Mouse (Mus musculus): ENCODE data around the gene Nbea.

DNA sequence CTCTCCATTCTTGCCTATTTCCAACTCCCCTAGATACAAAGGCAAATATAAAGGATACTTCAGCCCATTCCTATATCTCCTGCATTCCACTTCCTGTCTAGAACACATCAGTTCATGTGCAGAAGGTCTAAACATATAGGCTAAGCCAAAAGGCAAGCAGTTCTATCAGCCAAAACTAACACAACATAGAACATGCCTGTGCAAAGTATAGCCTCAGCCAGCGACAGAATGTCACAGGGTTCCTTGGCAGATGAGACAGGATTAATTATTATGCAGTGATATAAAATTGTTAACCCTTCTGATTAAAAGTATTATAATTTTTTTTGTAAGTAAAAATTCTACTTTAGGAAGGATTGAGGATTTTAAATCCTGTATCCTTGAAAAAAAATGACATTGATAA is 140.4 kb downstream of the Nbea start:
- TF ChIP-seq ZKSCAN1 (IDR thresholded peaks at IDR 0.05; ENCODE audit: low read depth, low read length), result no peak
- TF ChIP-seq MAX (IDR thresholded peaks at IDR 0.05; ENCODE audit: low read length), result no peak
- no peak for TF ChIP-seq ZMIZ1 (IDR thresholded peaks at IDR 0.05; ENCODE audit: low read depth, low read length)
- no peak for TF ChIP-seq TAL1 (IDR thresholded peaks at IDR 0.05; ENCODE audit: low read length)
- TF ChIP-seq POLR2A (IDR thresholded peaks at IDR 0.05; ENCODE audit: control insufficient read depth in 1 of 2, insufficient read depth in 1 of 2, low read depth in 1 of 2, low read length in 2 of 2, poor library complexity in 1 of 2), result no peak
- no peak for TF ChIP-seq CTCF (IDR thresholded peaks at IDR 0.05 in 2 of 3, conservative IDR thresholded peaks at IDR 0.05 in 1 of 3; ENCODE audit: control insufficient read depth in 1 of 3, insufficient read depth in 1 of 3, low read depth in 2 of 3, low read length in 3 of 3, poor library complexity in 1 of 3, severe bottlenecking in 1 of 3)
- no peak for TF ChIP-seq CHD1 (IDR thresholded peaks at IDR 0.05; ENCODE audit: low read depth, low read length)
- no peak for TF ChIP-seq EP300 (IDR thresholded peaks at IDR 0.05; ENCODE audit: low read depth in 1 of 2, low read length in 2 of 2)
